Mouse (Mus musculus) myocyte (in vitro differentiated cells): ENCODE measurements around the gene Calr3.
A peak's percentile ranks its signal among the peaks of the same experiment; 100 is the strongest.

Source experiments
- CEBPB ChIP-seq: IDR thresholded peaks from 2 replicates; pipeline ENCODE4 v1.6.1; 2011; ENCODE audit warnings: mild to moderate bottlenecking, moderate library complexity; ENCODE audit not compliant: poor library complexity, insufficient read depth, severe bottlenecking
- E2F4 ChIP-seq: IDR thresholded peaks from one replicate; pipeline ENCODE4 v1.6.1; 2011; ENCODE audit warnings: mild to moderate bottlenecking, control low read depth, moderate library complexity; ENCODE audit not compliant: insufficient read depth
- MYOG ChIP-seq, 3 experiments: IDR thresholded peaks; one replicate each; pipeline ENCODE4 v1.6.1; 2011; ENCODE audit warnings: control low read depth in 2 of 3, low read depth in 2 of 3, mild to moderate bottlenecking in 2 of 3; ENCODE audit not compliant: insufficient read length in 2 of 3, control insufficient read depth in 1 of 3, insufficient read depth in 1 of 3
- POLR2A ChIP-seq: IDR thresholded peaks from one replicate; pipeline ENCODE4 v1.6.1; 2011; ENCODE audit warnings: low read depth, mild to moderate bottlenecking, control low read depth, moderate library complexity; ENCODE audit not compliant: insufficient read length
- POLR2AphosphoS2 ChIP-seq: IDR thresholded peaks from one replicate; pipeline ENCODE4 v1.6.1; 2011; ENCODE audit warnings: low read depth, control low read depth; ENCODE audit not compliant: insufficient read length
- TCF12 ChIP-seq: IDR thresholded peaks from one replicate; pipeline ENCODE4 v1.6.1; 2011; ENCODE audit warnings: mild to moderate bottlenecking, control low read depth; ENCODE audit not compliant: poor library complexity, insufficient read depth, severe bottlenecking
- TCF3 ChIP-seq: IDR thresholded peaks from one replicate; pipeline ENCODE4 v1.6.1; 2011; ENCODE audit warnings: low read depth, control low read depth; ENCODE audit not compliant: insufficient read length

DNA sequence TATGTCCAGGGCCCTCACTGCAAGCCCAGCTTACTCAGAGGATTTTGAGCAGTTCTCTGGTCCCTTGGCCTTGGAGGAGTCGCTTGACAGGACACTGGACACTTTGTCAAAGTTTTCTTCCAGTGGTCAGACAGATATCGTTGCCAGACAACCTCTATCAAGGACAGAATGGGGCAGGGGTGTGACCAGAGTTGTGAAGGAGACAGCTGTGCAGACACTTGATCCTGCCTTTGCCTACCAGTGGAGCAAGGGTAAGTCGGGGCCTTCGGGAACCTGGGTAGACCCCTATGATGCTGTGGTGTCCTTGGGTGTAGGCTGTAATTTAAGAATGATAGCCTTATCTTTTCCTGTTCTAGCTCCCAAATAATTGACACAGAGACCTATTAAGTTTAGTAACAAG is 11.6 kb upstream of the Calr3 start:
- TF ChIP-seq MYOG (IDR thresholded peaks at IDR 0.05; ENCODE audit: control insufficient read depth in 1 of 3, insufficient read depth in 1 of 3, insufficient read length in 2 of 3, low read depth in 2 of 3) (peak in 1 of 3 experiments; percentile 55), TCF3 (no peak), POLR2A (no peak), E2F4 (no peak), CEBPB (no peak), TCF12 (no peak), POLR2AphosphoS2 (no peak)
